ENCODE assay signal across 9 mouse cellular contexts in genomic region chr8:121850018-121850417, GRCm38 (mm10). TPM values are rescaled to one million over a fixed set of nuclear protein-coding genes. Genes with fewer than 3 reads are reported as not detected.
DNase-seq lines count a peak whose midpoint lies in the region; ATAC-seq and TF ChIP-seq lines count a peak whose summit lies in the region.
"Had no signal": no experiment of that assay in that cellular context is flagged by ENCODE, and none has a peak within 500 bp of the region (broad histone marks: within the 10 kb centered on the region; RNA-seq: fewer than 3 reads in every experiment).

No protein-coding gene starts in this region.

- no peaks in the 10 kb centered on the region for H3K36me3 ChIP-seq in kidney, postnatal 0 days (ENCODE audit: insufficient read depth, low read length)
- peaks cover 5% of the 10 kb centered on the region for H3K36me3 ChIP-seq in liver, embryonic 12.5 days
- H3K36me3 ChIP-seq: hindbrain, embryonic 15.5 days had no signal

- no peaks in the 10 kb centered on the region for H3K27me3 ChIP-seq in kidney, postnatal 0 days (ENCODE audit: insufficient read depth, low read length)
- H3K27me3 ChIP-seq in liver, embryonic 12.5 days (replicated peaks): peaks cover 8% of the 10 kb centered on the region; the same call in 1 of the 2 replicates
- H3K27me3 ChIP-seq: hindbrain, embryonic 15.5 days had no signal

- TF ChIP-seq CTCF in kidney, postnatal 0 days (IDR thresholded peaks at IDR 0.05; ENCODE audit: low read depth): peak; percentile 96

- H3K4me1 ChIP-seq in kidney, postnatal 0 days (replicated peaks; ENCODE audit: insufficient read depth, low read length): 0 out of 2 replicates have a peak, but pooled peaks cover 3% of the 10 kb centered on the region
- peaks cover 43% of the 10 kb centered on the region for H3K4me1 ChIP-seq in liver, embryonic 12.5 days

- H3K27ac ChIP-seq in kidney, postnatal 0 days: no peak overlapping the region
- H3K27ac ChIP-seq in liver, embryonic 12.5 days: peak overlapping the region; percentile 88; the same call in 1 of the 2 replicates
- H3K27ac ChIP-seq: hindbrain, embryonic 15.5 days had no signal

- H3K4me2 ChIP-seq in kidney, postnatal 0 days (ENCODE audit: low read length): no peak overlapping the region
- peak overlapping the region; percentile 72 for H3K4me2 ChIP-seq in liver, embryonic 12.5 days

- H3K9ac ChIP-seq in kidney, postnatal 0 days (ENCODE audit: low read depth, low read length): no peak overlapping the region
- H3K9ac ChIP-seq in liver, embryonic 12.5 days: peak overlapping the region; percentile 78; the same call in 1 of the 2 replicates

- peak; percentile 83 for DNase-seq in CD4-positive helper T cell, adult 2 months (ENCODE audit: low read depth, low spot score)
- DNase-seq in WW6 (ENCODE audit: low read depth, low spot score): peak; percentile 76
- peak; percentile 80 to 86 for DNase-seq in cerebellum, postnatal 36 days
- DNase-seq in gastrocnemius, adult 18-20 months (ENCODE audit: low spot score): peak; percentile 55
- DNase-seq in kidney, postnatal 0 days (ENCODE audit: low spot score): peak; percentile 89
- DNase-seq in ovary, postnatal 36 days (ENCODE audit: low spot score): peak; percentile 70
- DNase-seq in thymus, postnatal 25 days: peak; percentile 78

- no peak for ATAC-seq in kidney, postnatal 0 days (replicated peaks; ENCODE audit: low FRiP score, low read depth)
- ATAC-seq in liver, embryonic 12.5 days: no peak

- 13% methylated on average over 6 of the region's 6 CpGs for WGBS in kidney, postnatal 0 days
- 11% methylated on average over 6 of the region's 6 CpGs for WGBS in liver, embryonic 12.5 days (ENCODE audit: insufficient replicate concordance)

- H3K4me3 ChIP-seq in kidney, postnatal 0 days (replicated peaks; ENCODE audit: low read depth, low read length): no peak overlapping the region
- H3K4me3 ChIP-seq in liver, embryonic 12.5 days: no peak overlapping the region

- no peaks in the 10 kb centered on the region for H3K9me3 ChIP-seq in kidney, postnatal 0 days (replicated peaks; ENCODE audit: low read length)
- H3K9me3 ChIP-seq in liver, embryonic 12.5 days (replicated peaks): no peaks in the 10 kb centered on the region
- H3K9me3 ChIP-seq: hindbrain, embryonic 15.5 days had no signal

RNA-seq across cellular contexts. Expression of gene Klhdc4, which starts 20.6 kb away (rescaled TPM):
- total RNA-seq in gastrocnemius, adult 18-20 months (2021): 10 to 100 TPM in 1 of 2 experiments, 1 to 10 TPM in 1; 9.4 to 10.7 TPM
- 21.2 and 25.3 TPM in 2 replicates for polyA plus RNA-seq in kidney, postnatal 0 days (2015; fragmentation: Nextera tagmentation; extraction: Ambion mirVana)
- polyA plus RNA-seq in liver, embryonic 12.5 days (2016; fragmentation: Nextera tagmentation; extraction: Ambion mirVana): 34.1 and 36.2 TPM in 2 replicates

RNA-seq across cellular contexts. Expression of gene Slc7a5, which starts 57.5 kb away (rescaled TPM):
- 1 to 10 TPM; 1.0 to 1.4 TPM for total RNA-seq in gastrocnemius, adult 18-20 months (2021)
- polyA plus RNA-seq in kidney, postnatal 0 days (2015; fragmentation: Nextera tagmentation; extraction: Ambion mirVana): 9.2 and 10.2 TPM in 2 replicates
- 52.6 and 58.9 TPM in 2 replicates for polyA plus RNA-seq in liver, embryonic 12.5 days (2016; fragmentation: Nextera tagmentation; extraction: Ambion mirVana)
